Mouse (Mus musculus): ENCODE data around the gene Fancc. TPM values are rescaled to one million over a fixed set of nuclear protein-coding genes. Genes with fewer than 3 reads are reported as not detected.

Fancc gene
- polyA plus RNA-seq, 1 experiment: 18.4 TPM

DNA sequence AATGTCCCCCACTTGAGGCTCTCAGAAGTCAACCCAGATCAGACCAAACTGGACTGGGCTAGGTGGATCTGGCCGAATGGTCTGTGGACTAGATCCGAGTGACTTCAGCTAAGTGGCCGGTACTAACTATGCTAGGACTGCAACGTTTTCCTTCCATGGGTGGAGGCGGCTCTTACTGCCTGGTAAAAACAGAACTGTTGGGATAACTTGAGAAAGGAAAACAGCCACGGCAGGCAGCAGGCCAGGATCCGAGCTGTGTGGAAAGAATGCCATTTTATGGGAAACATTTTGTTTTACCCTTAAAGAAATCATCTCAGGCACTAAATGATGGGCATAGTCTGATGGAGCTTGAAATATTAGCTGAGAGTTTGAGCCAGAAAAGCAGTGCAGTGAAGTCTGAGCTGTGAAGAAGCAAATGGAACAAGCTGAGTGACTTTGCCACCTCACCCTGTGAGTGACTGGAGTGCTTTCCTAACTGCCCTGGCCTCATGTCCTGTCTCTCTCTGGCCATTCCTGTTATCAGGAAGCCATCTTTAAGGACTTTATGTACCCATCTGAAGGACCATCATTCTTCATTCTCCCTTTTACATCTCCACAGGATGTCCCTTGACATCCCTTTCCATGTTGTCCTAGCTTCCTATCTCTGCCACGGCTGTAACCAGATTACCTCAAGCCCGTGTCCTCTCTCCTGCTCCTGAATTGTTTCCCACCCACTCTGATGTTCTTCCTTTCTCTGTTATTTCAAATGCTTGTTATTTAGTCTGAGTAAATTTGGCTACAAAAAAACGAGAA lies 254.5 kb downstream of the Fancc start:
- no peaks in the 10 kb centered on the region for H3K27me3 ChIP-seq (ENCODE audit: control insufficient read depth, insufficient read depth, low read length)
- DNase-seq: peak in 1 of 2 experiments; percentile 40
- peak overlapping the region; percentile 84 for H3K4me3 ChIP-seq (replicated peaks; ENCODE audit: insufficient read depth, low read depth, low read length)
- WGBS: 40% methylated on average over 10 of the region's 10 CpGs
- TF ChIP-seq CTCF (IDR thresholded peaks at IDR 0.05; ENCODE audit: borderline replicate concordance, insufficient read depth, low read depth, low read length): no peak
- TF ChIP-seq POLR2A (IDR thresholded peaks at IDR 0.05; ENCODE audit: borderline replicate concordance, insufficient read depth, low read length): no peak
- peak overlapping the region; percentile 38 for H3K27ac ChIP-seq (ENCODE audit: insufficient read depth, low read length)
- peaks cover 24% of the 10 kb centered on the region for H3K4me1 ChIP-seq (ENCODE audit: control insufficient read depth, insufficient read depth, low read length)

DNA sequence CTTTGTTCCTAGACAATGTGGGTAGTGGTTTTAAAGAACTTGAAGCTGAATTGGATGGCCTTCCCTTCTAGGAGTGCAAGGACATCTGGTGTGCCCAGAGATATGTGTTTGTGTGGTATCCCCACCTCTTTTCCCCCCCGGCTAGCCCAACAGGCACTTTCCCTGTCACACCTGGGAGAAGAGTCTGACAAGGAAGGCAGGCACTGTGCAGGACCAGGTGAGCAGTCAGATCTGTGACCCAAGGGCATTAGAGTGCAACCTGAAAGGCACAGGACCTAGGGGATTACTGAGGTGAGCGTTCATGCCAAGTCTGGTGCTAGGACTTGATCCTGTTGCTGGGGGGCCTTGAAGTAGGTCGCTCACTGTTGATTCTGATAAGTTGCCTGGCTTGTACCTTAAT lies 255.4 kb downstream of the Fancc start:
- TF ChIP-seq CTCF (IDR thresholded peaks at IDR 0.05; ENCODE audit: borderline replicate concordance, insufficient read depth, low read depth, low read length) (no peak), POLR2A (IDR thresholded peaks at IDR 0.05; ENCODE audit: borderline replicate concordance, insufficient read depth, low read length) (no peak)
- Histone ChIP-seq H3K27ac (ENCODE audit: insufficient read depth, low read length) (peak overlapping the region; percentile 28), H3K27me3 (ENCODE audit: control insufficient read depth, insufficient read depth, low read length) (no peaks in the 10 kb centered on the region), H3K4me3 (replicated peaks; ENCODE audit: insufficient read depth, low read depth, low read length) (peak overlapping the region; percentile 84), H3K4me1 (ENCODE audit: control insufficient read depth, insufficient read depth, low read length) (peaks cover 24% of the 10 kb centered on the region)
- DNase-seq: no peak
- WGBS: 62% methylated on average over 3 of the region's 3 CpGs

DNA sequence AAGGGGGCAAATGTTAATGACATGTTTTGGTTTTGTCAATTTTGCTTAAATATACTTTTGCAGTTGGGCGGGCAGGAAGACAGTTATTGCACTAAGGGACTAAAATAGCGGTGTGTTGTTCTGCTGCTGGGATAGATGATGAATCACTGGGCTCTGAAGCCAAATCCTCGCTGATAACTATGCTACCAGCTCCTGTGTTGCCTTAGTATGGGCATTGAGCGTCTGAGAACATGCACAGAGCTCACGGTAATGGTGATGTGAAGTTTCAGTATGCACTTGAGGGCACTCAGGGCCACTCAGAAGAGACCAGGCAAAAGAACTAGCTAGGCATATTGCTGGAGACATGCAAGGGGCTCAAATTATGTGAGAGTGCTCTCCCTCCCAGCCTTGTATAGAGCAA lies 256.2 kb downstream of the Fancc start:
- 10% methylated on average over 5 of the region's 5 CpGs for WGBS
- Histone ChIP-seq H3K27me3 (ENCODE audit: control insufficient read depth, insufficient read depth, low read length) (no peaks in the 10 kb centered on the region), H3K27ac (ENCODE audit: insufficient read depth, low read length) (peak overlapping the region; percentile 94), H3K4me1 (ENCODE audit: control insufficient read depth, insufficient read depth, low read length) (peaks cover 24% of the 10 kb centered on the region), H3K4me3 (replicated peaks; ENCODE audit: insufficient read depth, low read depth, low read length) (peak overlapping the region; percentile 84)
- peak; percentile 48 to 64 for DNase-seq
- TF ChIP-seq CTCF (IDR thresholded peaks at IDR 0.05; ENCODE audit: borderline replicate concordance, insufficient read depth, low read depth, low read length) (no peak), POLR2A (IDR thresholded peaks at IDR 0.05; ENCODE audit: borderline replicate concordance, insufficient read depth, low read length) (no peak)

DNA sequence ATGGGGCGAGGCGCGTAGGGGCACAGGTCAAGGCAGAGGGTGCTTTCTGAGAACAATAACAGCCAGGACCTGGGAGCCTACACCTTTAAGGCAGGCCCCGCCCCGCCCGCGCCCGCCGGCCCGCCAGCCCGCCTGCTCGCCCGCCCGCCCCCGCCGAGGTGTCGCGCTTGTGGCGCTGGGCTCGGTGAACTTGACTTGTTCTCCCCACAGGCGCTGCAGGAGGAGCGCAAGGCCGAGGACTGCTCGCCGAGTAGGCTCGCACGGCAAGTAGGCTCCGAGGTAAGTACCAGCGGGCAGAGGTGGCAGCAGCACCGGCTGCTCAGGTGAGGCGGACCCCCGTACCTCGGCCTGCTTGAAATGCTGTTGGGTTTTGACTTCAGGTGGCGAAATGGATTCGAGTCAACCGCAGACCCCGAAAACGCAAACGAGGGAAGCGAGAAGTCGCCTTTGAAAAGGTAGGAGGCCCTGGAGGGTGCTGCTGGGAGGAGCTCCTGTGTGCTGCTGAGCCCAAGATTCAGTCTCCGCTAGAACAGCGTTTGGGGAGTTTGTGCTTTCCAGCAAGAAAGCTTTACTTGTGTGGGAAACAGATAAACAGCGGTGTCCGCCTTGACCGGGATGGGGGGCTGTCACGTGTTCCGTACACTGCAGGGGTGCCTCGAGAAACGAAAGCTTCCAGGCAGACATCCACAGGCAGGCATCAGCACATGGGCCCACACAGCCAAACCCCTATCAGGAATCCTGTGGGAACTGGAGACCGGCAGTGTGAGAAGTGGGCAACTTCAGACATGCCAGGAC lies 257.0 kb downstream of the Fancc start:
- WGBS: 2% methylated on average over 51 of the region's 51 CpGs
- H3K27me3 ChIP-seq (ENCODE audit: control insufficient read depth, insufficient read depth, low read length): no peaks in the 10 kb centered on the region
- peak; percentile 88 for DNase-seq
- H3K27ac ChIP-seq (ENCODE audit: insufficient read depth, low read length): peak overlapping the region; percentile 94
- TF ChIP-seq POLR2A (IDR thresholded peaks at IDR 0.05; ENCODE audit: borderline replicate concordance, insufficient read depth, low read length) (peak; percentile 69), CTCF (IDR thresholded peaks at IDR 0.05; ENCODE audit: borderline replicate concordance, insufficient read depth, low read depth, low read length) (no peak)
- H3K4me3 ChIP-seq (replicated peaks; ENCODE audit: insufficient read depth, low read depth, low read length): peak overlapping the region; percentile 91
- peaks cover 21% of the 10 kb centered on the region for H3K4me1 ChIP-seq (ENCODE audit: control insufficient read depth, insufficient read depth, low read length)

DNA sequence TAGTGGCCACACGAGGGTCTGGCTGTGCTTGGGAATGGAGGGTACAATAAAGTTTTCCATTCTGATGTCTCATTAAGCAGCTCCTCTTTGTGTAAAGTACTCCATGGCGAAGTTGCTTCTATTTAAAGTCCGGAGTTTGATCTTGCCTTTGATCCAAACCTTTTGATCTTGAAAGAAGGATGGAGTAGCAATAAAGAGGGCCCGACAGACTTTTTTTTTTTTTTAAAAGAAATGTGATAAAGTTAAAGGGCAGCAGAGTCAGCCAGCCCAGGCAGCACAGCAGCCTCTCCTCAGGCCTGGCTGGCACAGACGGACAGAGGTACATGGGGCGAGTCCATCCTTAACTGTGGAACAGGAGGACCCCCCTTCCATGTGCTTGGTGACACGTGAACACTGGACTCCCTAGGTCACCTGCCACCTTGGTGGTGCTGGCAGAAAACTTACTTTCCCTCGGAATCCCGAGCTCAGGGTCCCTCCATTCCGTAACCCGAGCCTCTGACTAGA lies 257.7 kb downstream of the Fancc start:
- 8% methylated on average over 11 of the region's 11 CpGs for WGBS
- Histone ChIP-seq H3K4me3 (replicated peaks; ENCODE audit: insufficient read depth, low read depth, low read length) (peak overlapping the region; percentile 91), H3K27me3 (ENCODE audit: control insufficient read depth, insufficient read depth, low read length) (no peaks in the 10 kb centered on the region), H3K27ac (ENCODE audit: insufficient read depth, low read length) (peak overlapping the region; percentile 88), H3K4me1 (ENCODE audit: control insufficient read depth, insufficient read depth, low read length) (peaks cover 21% of the 10 kb centered on the region)
- DNase-seq: no peak
- TF ChIP-seq CTCF (IDR thresholded peaks at IDR 0.05; ENCODE audit: borderline replicate concordance, insufficient read depth, low read depth, low read length) (no peak), POLR2A (IDR thresholded peaks at IDR 0.05; ENCODE audit: borderline replicate concordance, insufficient read depth, low read length) (no peak)

DNA sequence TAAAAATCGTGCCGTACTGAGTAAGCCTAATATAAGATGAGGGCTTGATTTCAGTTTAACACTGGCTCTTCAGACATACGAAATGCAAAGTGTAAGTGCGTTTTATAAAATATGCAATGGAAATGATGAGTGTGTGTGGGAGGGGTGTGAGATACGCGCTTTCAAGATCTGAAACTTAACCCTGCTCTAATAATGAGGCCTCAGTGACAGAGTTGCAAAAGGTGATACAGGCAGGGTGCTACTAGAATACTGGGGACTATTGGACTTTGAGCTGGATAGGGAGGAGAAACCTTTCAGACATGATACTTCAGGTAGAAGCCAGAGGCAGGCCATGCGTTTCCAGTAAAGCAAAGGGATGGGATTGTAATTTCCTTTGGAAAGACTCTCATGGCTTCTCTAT lies 259.0 kb downstream of the Fancc start:
- H3K4me3 ChIP-seq (replicated peaks; ENCODE audit: insufficient read depth, low read depth, low read length): no peak overlapping the region
- 97% methylated on average over 7 of the region's 7 CpGs for WGBS
- TF ChIP-seq CTCF (IDR thresholded peaks at IDR 0.05; ENCODE audit: borderline replicate concordance, insufficient read depth, low read depth, low read length): no peak
- TF ChIP-seq POLR2A (IDR thresholded peaks at IDR 0.05; ENCODE audit: borderline replicate concordance, insufficient read depth, low read length): no peak
- H3K4me1 ChIP-seq (ENCODE audit: control insufficient read depth, insufficient read depth, low read length): peaks cover 20% of the 10 kb centered on the region
- no peak for DNase-seq
- H3K27me3 ChIP-seq (ENCODE audit: control insufficient read depth, insufficient read depth, low read length): no peaks in the 10 kb centered on the region
- no peak overlapping the region for H3K27ac ChIP-seq (ENCODE audit: insufficient read depth, low read length)

DNA sequence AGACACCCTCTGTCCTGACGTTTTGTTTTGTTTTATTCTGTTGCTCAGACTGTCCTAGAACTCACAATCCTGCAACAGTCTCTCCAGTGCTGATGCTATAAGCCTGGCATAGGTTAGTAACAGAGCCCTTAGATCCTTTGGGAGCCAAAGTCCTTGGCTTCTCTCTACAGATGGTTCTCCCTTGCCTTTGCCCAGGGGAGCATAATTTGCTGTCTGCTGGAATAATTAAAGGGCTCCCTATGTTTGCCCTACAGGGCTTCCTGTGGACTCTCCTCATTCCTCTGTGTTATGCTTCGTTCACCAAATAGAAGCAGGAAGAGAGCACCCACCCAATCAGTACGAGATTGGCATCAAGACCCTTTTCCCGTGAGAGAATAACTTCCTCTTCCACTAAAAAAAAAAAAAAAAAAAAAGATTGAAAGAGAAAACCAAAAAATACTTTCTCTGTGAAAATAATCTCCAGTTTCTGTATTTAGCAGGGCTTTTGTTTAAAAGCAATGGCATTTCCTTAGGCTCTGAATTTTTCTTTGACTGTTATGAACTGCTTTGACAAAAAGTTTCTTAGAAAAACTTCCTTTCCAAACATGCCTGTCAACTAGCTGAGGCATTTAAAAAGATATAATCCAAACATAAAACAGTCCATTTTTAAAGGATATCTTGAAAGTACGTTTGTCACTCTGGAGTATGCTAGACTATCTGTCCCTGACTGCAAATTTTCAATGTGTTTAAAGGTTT lies 260.8 kb downstream of the Fancc start:
- DNase-seq: no peak
- H3K27ac ChIP-seq (ENCODE audit: insufficient read depth, low read length): no peak overlapping the region
- peaks cover 3% of the 10 kb centered on the region; the same call in 1 of the 2 replicates for H3K4me1 ChIP-seq (ENCODE audit: control insufficient read depth, insufficient read depth, low read length)
- no peak overlapping the region for H3K4me3 ChIP-seq (replicated peaks; ENCODE audit: insufficient read depth, low read depth, low read length)
- TF ChIP-seq CTCF (IDR thresholded peaks at IDR 0.05; ENCODE audit: borderline replicate concordance, insufficient read depth, low read depth, low read length): no peak
- no peak for TF ChIP-seq POLR2A (IDR thresholded peaks at IDR 0.05; ENCODE audit: borderline replicate concordance, insufficient read depth, low read length)
- 72% methylated on average over 5 of the region's 5 CpGs for WGBS
- no peaks in the 10 kb centered on the region for H3K27me3 ChIP-seq (ENCODE audit: control insufficient read depth, insufficient read depth, low read length)
